Mouse (Mus musculus) small intestine, adult 2 months (tissue): Measurements from ENCODE around the gene Aldh6a1.

Source experiments
- CTCF ChIP-seq: fragments of 200-500 bp; IDR thresholded peaks from 2 replicates; pipeline ENCODE4 v1.5.1; 2012; ENCODE audit warnings: low read depth, mild to moderate bottlenecking, control low read depth, inconsistent platforms, low read length, moderate library complexity, mixed read lengths; ENCODE audit not compliant: insufficient replicate concordance, insufficient read length; ENCODE audit errors: extremely low read depth
- POLR2A ChIP-seq: fragments of 200-500 bp; IDR thresholded peaks from 2 replicates; pipeline ENCODE4 v1.6.1; 2012; ENCODE audit warnings: low read depth, mild to moderate bottlenecking, control low read depth, inconsistent platforms, low read length, moderate library complexity

DNA sequence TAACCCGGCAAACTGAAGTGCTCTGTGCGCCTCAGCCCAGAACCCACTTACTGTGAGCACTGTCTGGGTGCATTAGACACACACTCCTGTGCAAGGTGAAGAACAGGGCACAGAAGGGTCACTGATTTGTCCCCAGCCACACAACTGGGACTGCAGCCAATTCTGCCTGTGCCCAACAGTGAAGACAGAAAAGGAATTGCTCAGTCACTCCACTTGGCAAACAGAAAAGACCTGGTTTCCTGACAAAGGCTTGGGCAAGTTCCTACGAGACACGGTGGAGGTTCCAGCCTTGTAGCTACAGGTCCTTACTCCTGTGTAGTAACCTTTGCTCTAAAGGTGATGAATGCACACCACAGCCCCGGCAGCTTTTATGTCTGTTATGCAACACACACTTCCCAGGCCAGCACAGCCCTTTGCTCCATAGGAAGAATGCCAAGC, 66.1 kb downstream of the Aldh6a1 start:
- no peak for TF ChIP-seq CTCF
- no peak for TF ChIP-seq POLR2A
